Mouse (Mus musculus) olfactory bulb, adult 2 months (tissue): ENCODE measurements around the gene Foxf1.

Experiments
- CTCF ChIP-seq: fragments of 200-500 bp; IDR thresholded peaks from 2 replicates; pipeline ENCODE4 v1.5.1; 2012; ENCODE audit warnings: low read depth, mild to moderate bottlenecking, low read length, moderate library complexity; ENCODE audit not compliant: insufficient read depth
- POLR2A ChIP-seq: fragments of 200-500 bp; IDR thresholded peaks from 2 replicates; pipeline ENCODE4 v1.6.1; 2012; ENCODE audit warnings: mild to moderate bottlenecking, low read depth, low read length, moderate library complexity; ENCODE audit not compliant: insufficient read depth

DNA sequence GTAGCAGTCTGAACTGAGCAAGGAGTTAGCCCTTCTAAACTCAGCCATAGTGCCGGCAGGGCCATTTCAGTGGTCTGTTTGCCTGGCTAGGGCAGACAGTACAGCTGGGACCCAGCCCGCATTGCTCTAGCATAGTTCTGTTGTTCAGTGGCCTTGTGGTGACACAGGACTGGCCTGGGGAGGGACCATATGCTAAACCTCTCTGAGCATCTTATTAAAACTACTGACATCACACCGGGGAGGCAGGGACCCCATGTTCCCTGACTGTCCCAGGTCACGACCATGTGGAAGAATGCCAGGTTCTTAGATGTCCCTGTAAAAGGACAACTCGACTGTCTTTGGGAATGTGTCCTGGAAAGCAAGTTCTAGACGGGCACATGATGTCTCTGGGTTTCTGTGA, 8.0 kb downstream of the Foxf1 start:
- TF ChIP-seq CTCF = no peak
- no peak for TF ChIP-seq POLR2A
